Mouse (Mus musculus): Measurements from ENCODE around the gene Nrxn1.
"Not testable (repeated sequence)": the region's sequence is repeated elsewhere in the genome, so short reads cannot be mapped to it uniquely, and the experiment has no call there.

Nrxn1 gene

GRCm38 (mm10) chr17:90272225-90272624 is 820.6 kb downstream of the Nrxn1 start:
- DNase-seq (ENCODE audit: low spot score in 2 of 2), result no peak

GRCm38 (mm10) chr17:90271165-90271564 is 821.7 kb downstream of the Nrxn1 start:
- no peak for DNase-seq (ENCODE audit: low spot score in 2 of 2)

GRCm38 (mm10) chr17:90269143-90269542 is 823.7 kb downstream of the Nrxn1 start:
- no peak for DNase-seq (ENCODE audit: low spot score in 2 of 2)

GRCm38 (mm10) chr17:90253451-90254131 is 839.3 kb downstream of the Nrxn1 start:
- no peak for DNase-seq (ENCODE audit: low spot score in 2 of 2)

GRCm38 (mm10) chr17:90252196-90252595 is 840.7 kb downstream of the Nrxn1 start:
- DNase-seq (ENCODE audit: low spot score in 2 of 2), result no peak

- no peak for DNase-seq (ENCODE audit: low spot score in 2 of 2)
Observed at GRCm38 (mm10) chr17:90247071-90247849, 845.6 kb downstream of the Nrxn1 start.

- DNase-seq (ENCODE audit: low spot score in 2 of 2), result no peak
Observed at GRCm38 (mm10) chr17:90244339-90244738, 848.5 kb downstream of the Nrxn1 start.

- DNase-seq (ENCODE audit: low spot score in 2 of 2), result no peak
Observed at GRCm38 (mm10) chr17:90238964-90239363, 853.9 kb downstream of the Nrxn1 start.

GRCm38 (mm10) chr17:90238517-90238916 is 854.4 kb downstream of the Nrxn1 start:
- no peak for DNase-seq (ENCODE audit: low spot score in 2 of 2)

GRCm38 (mm10) chr17:90235674-90236073 is 857.2 kb downstream of the Nrxn1 start:
- DNase-seq (ENCODE audit: low spot score in 2 of 2), result not testable (repeated sequence)

- DNase-seq (ENCODE audit: low spot score in 2 of 2), result no peak
Observed at GRCm38 (mm10) chr17:90234806-90235205, 858.1 kb downstream of the Nrxn1 start.

- DNase-seq (ENCODE audit: low spot score in 2 of 2), result no peak
Observed at GRCm38 (mm10) chr17:90208547-90208946, 884.3 kb downstream of the Nrxn1 start.

- no peak for DNase-seq (ENCODE audit: low spot score in 2 of 2)
Observed at GRCm38 (mm10) chr17:90207617-90208016, 885.3 kb downstream of the Nrxn1 start.

GRCm38 (mm10) chr17:90203993-90204392 is 888.9 kb downstream of the Nrxn1 start:
- no peak for DNase-seq (ENCODE audit: low spot score in 2 of 2)

GRCm38 (mm10) chr17:90202785-90203184 is 890.1 kb downstream of the Nrxn1 start:
- no peak for DNase-seq (ENCODE audit: low spot score in 2 of 2)

- no peak for DNase-seq (ENCODE audit: low spot score in 2 of 2)
Observed at GRCm38 (mm10) chr17:90196772-90197171, 896.1 kb downstream of the Nrxn1 start.

GRCm38 (mm10) chr17:90141602-90142001 is 951.3 kb downstream of the Nrxn1 start:
- DNase-seq (ENCODE audit: low spot score in 2 of 2), result peak; percentile 9 to 13

- DNase-seq (ENCODE audit: low spot score in 2 of 2), result no peak
Observed at GRCm38 (mm10) chr17:90130836-90131235, 962.0 kb downstream of the Nrxn1 start.

- DNase-seq (ENCODE audit: low spot score in 2 of 2), result no peak
Observed at GRCm38 (mm10) chr17:90129183-90129582, 963.7 kb downstream of the Nrxn1 start.

GRCm38 (mm10) chr17:90127561-90127960 is 965.3 kb downstream of the Nrxn1 start:
- DNase-seq (ENCODE audit: low spot score in 2 of 2), result no peak

- DNase-seq (ENCODE audit: low spot score in 2 of 2), result no peak
Observed at GRCm38 (mm10) chr17:90122796-90123481, 969.9 kb downstream of the Nrxn1 start.

GRCm38 (mm10) chr17:90116241-90116640 is 976.6 kb downstream of the Nrxn1 start:
- DNase-seq (ENCODE audit: low spot score in 2 of 2), result no peak

- no peak for DNase-seq (ENCODE audit: low spot score in 2 of 2)
Observed at GRCm38 (mm10) chr17:90094999-90095398, 997.9 kb downstream of the Nrxn1 start.

Measured in urinary bladder, postnatal 36 days (tissue).